Mouse (Mus musculus) skeletal muscle tissue, postnatal 0 days (tissue): ENCODE measurements around the gene 1700049E17Rik2. TPM values are rescaled to one million over a fixed set of nuclear protein-coding genes. Genes with fewer than 3 reads are reported as not detected.

Source experiments
- polyA plus RNA-seq: library from polyadenylated mRNA; unstranded; fragments of >200 nt; fragmentation: Nextera tagmentation; extraction: Ambion mirVana; gene quantifications from 2 replicates; pipeline ENCODE4 v1.2.1, GENCODE M21; 2015

The 1700049E17Rik2 gene
- polyA plus RNA-seq, result not detected in 2 replicates

GRCm38 (mm10) chr14:41572911-41573310, at the start of gene 1700049E17Rik2:
1700049E17Rik2 (plus strand) TSS chr14:41573211.

GRCm38 (mm10) chr14:41555483-41555882, 17.5 kb upstream of the 1700049E17Rik2 start, which contains the start of gene Gm7970:
Gm7970 (minus strand) TSS chr14:41555583.

GRCm38 (mm10) chr14:41624512-41624911, 51.5 kb downstream of the 1700049E17Rik2 start, which contains the start of gene Gm3072:
Gm3072 (minus strand) TSS chr14:41624612.

Other genes with a start within 250 kb of the 1700049E17Rik2 start
- not detected in 2 replicates for gene Gm5798, start 224.6 kb upstream of the 1700049E17Rik2 start, polyA plus RNA-seq
- not detected in 2 replicates for gene Gm7945, start 186.8 kb upstream of the 1700049E17Rik2 start, polyA plus RNA-seq
- gene Gm6482, start 164.9 kb upstream of the 1700049E17Rik2 start, polyA plus RNA-seq, result not detected in 2 replicates
- gene Gm7954, start 119.7 kb upstream of the 1700049E17Rik2 start, polyA plus RNA-seq, result not detected in 2 replicates
- gene Gm3486, start 83.7 kb upstream of the 1700049E17Rik2 start, polyA plus RNA-seq, result not detected in 2 replicates
- not detected in 2 replicates for gene Gm7970, start 17.6 kb upstream of the 1700049E17Rik2 start, polyA plus RNA-seq
- gene Gm3072, start 51.4 kb downstream of the 1700049E17Rik2 start, polyA plus RNA-seq, result not detected in 2 replicates
- gene Gm3676, start 73.3 kb downstream of the 1700049E17Rik2 start, polyA plus RNA-seq, result not detected in 2 replicates
- not detected in 2 replicates for gene Gm8068, start 128.7 kb downstream of the 1700049E17Rik2 start, polyA plus RNA-seq
- gene Gm7929, start 177.4 kb downstream of the 1700049E17Rik2 start, polyA plus RNA-seq, result not detected in 2 replicates
- gene Gm47189, start 199.2 kb downstream of the 1700049E17Rik2 start, polyA plus RNA-seq, result not detected in 2 replicates